Mouse (Mus musculus) G1E (cell line): ENCODE data around the gene Atf7ip2.
"Not testable (repeated sequence)": the region's sequence is repeated elsewhere in the genome, so short reads cannot be mapped to it uniquely, and the experiment has no call there.

ENCODE experiments used
- CTCF ChIP-seq: IDR thresholded peaks from 2 replicates; pipeline ENCODE4 v1.5.1; 2012; ENCODE audit warnings: low read depth, low read length, inconsistent platforms, mixed read lengths
- GATA1 ChIP-seq: IDR thresholded peaks from 2 replicates; pipeline ENCODE4 v1.6.1; 2012; ENCODE audit warnings: borderline replicate concordance, low read length, inconsistent platforms, mixed read lengths
- GATA2 ChIP-seq: IDR thresholded peaks from 2 replicates; pipeline ENCODE4 v1.6.1; 2012; ENCODE audit warnings: low read depth, low read length, inconsistent platforms, borderline replicate concordance
- TAL1 ChIP-seq: conservative IDR thresholded peaks from 2 replicates; pipeline ENCODE4 v1.6.1; 2012; ENCODE audit warnings: low read depth, low read length, inconsistent platforms, mixed read lengths

- TF ChIP-seq CTCF, GATA1, TAL1, GATA2: not testable (repeated sequence)
Measured at GRCm38 (mm10) chr16:10187461-10187860, 5.1 kb upstream of the Atf7ip2 start.
